Mouse (Mus musculus) stomach, postnatal 0 days (tissue): Measurements from ENCODE around the gene 9430015G10Rik. TPM values are rescaled to one million over a fixed set of nuclear protein-coding genes. Genes with fewer than 3 reads are reported as not detected.
A peak's percentile ranks its signal among the peaks of the same experiment; 100 is the strongest.

Source experiments
- ATAC-seq: fragments of 200-750 bp; cut with Nextera tagmentation; 2 replicates; pipeline ENCODE4 v1.8.0; 2017; ENCODE audit not compliant: low FRiP score, low TSS enrichment
- DNase-seq: peaks from one replicate; pipeline ENCODE4 v3.0.0-alpha.2; 2016; ENCODE audit warnings: low spot score
- H3K27ac ChIP-seq: fragments of 300-500 bp; sonication (generic); replicated peaks from 2 replicates; pipeline ENCODE4 v1.5.1; 2014; ENCODE audit warnings: mild to moderate bottlenecking, control low read depth
- H3K27me3 ChIP-seq: fragments of 300-500 bp; sonication (generic); 2 replicates; pipeline ENCODE4 v1.6.1; 2014; ENCODE audit warnings: low read length; ENCODE audit not compliant: control insufficient read depth, insufficient read depth
- H3K36me3 ChIP-seq: fragments of 300-500 bp; sonication (generic); 2 replicates; pipeline ENCODE4 v1.6.1; 2014; ENCODE audit warnings: low read length, mixed read lengths; ENCODE audit not compliant: control insufficient read depth, insufficient read depth
- H3K4me1 ChIP-seq: fragments of 300-500 bp; sonication (generic); replicated peaks from 2 replicates; pipeline ENCODE4 v1.6.1; 2014; ENCODE audit warnings: antibody characterized with exemption; ENCODE audit not compliant: control insufficient read depth, insufficient read depth
- H3K4me2 ChIP-seq: fragments of 300-500 bp; sonication (generic); replicated peaks from 2 replicates; pipeline ENCODE4 v1.6.1; 2014; ENCODE audit warnings: low read depth, mild to moderate bottlenecking, control low read depth, moderate library complexity
- H3K4me3 ChIP-seq: fragments of 300-500 bp; sonication (generic); 2 replicates; pipeline ENCODE4 v1.5.1; 2014; ENCODE audit warnings: low read depth, low read length, control low read depth
- H3K9ac ChIP-seq: fragments of 300-500 bp; sonication (generic); 2 replicates; pipeline ENCODE4 v1.6.1; 2014; ENCODE audit warnings: mild to moderate bottlenecking, low read length, control low read depth, mixed read lengths
- H3K9me3 ChIP-seq: fragments of 300-500 bp; sonication (generic); 2 replicates; pipeline ENCODE4 v1.6.1; 2016; ENCODE audit warnings: low read length; ENCODE audit not compliant: control insufficient read depth
- CTCF ChIP-seq: IDR thresholded peaks from 2 replicates; pipeline ENCODE4 v1.5.1; 2016; ENCODE audit warnings: antibody characterized with exemption, low read depth, mild to moderate bottlenecking, moderate library complexity
- EP300 ChIP-seq: optimal IDR thresholded peaks from 2 replicates; pipeline ENCODE3; 2016; ENCODE audit warnings: antibody characterized with exemption
- WGBS: fragments of 180-500 bp; shearing (Covaris S2); extraction: QIAGEN DNeasy Blood & Tissue Kit; methylation state at CpG from one replicate; pipeline ENCODE4 v1.1.7; 2014; 5-methylcytosine and 5-hydroxymethylcytosine counted together
- polyA plus RNA-seq: library from polyadenylated mRNA; unstranded; fragments of >200 nt; fragmentation: Nextera tagmentation; extraction: Ambion mirVana; gene quantifications from 2 replicates; pipeline ENCODE4 v1.2.1, GENCODE M21; 2015

9430015G10Rik gene
- polyA plus RNA-seq, 1 experiment from 2014 or later: 5.4 TPM

- Histone ChIP-seq H3K27ac (no peak overlapping the region), H3K27me3 (no peaks in the 10 kb centered on the region), H3K9ac (no peak overlapping the region), H3K36me3 (no peaks in the 10 kb centered on the region), H3K4me3 (no peak overlapping the region), H3K9me3 (no peaks in the 10 kb centered on the region), H3K4me1 (no peaks in the 10 kb centered on the region), H3K4me2 (no peak overlapping the region)
- TF ChIP-seq CTCF (no peak), EP300 (no peak)
- DNase-seq: no peak
- 96% methylated on average over 8 of the region's 8 CpGs for WGBS
- ATAC-seq: no peak
Measured at GRCm38 (mm10) chr4:156069701-156070100, 40.1 kb upstream of the 9430015G10Rik start.

- ATAC-seq (no peak), DNase-seq (no peak)
- H3K4me3 ChIP-seq: no peak overlapping the region
- no peaks in the 10 kb centered on the region for H3K4me1 ChIP-seq
- H3K4me2 ChIP-seq: no peak overlapping the region
- WGBS: 67% methylated on average over 6 of the region's 6 CpGs
- H3K9me3 ChIP-seq: no peaks in the 10 kb centered on the region
- TF ChIP-seq CTCF (no peak), EP300 (no peak)
- no peaks in the 10 kb centered on the region for H3K27me3 ChIP-seq
- no peaks in the 10 kb centered on the region for H3K36me3 ChIP-seq
- no peak overlapping the region for H3K9ac ChIP-seq
- no peak overlapping the region for H3K27ac ChIP-seq
Measured at GRCm38 (mm10) chr4:156070276-156070675, 39.5 kb upstream of the 9430015G10Rik start.

- no peak overlapping the region for H3K27ac ChIP-seq
- no peak overlapping the region for H3K4me3 ChIP-seq
- no peaks in the 10 kb centered on the region for H3K36me3 ChIP-seq
- DNase-seq (no peak), ATAC-seq (no peak)
- H3K9ac ChIP-seq: no peak overlapping the region
- WGBS: 66% methylated on average over 2 of the region's 2 CpGs
- no peak overlapping the region for H3K4me2 ChIP-seq
- TF ChIP-seq EP300 (no peak), CTCF (no peak)
- no peaks in the 10 kb centered on the region for H3K9me3 ChIP-seq
- H3K4me1 ChIP-seq: no peaks in the 10 kb centered on the region
- no peaks in the 10 kb centered on the region for H3K27me3 ChIP-seq
Measured at GRCm38 (mm10) chr4:156070716-156071115, 39.1 kb upstream of the 9430015G10Rik start.

GRCm38 (mm10) chr4:156076911-156077382 is 32.8 kb upstream of the 9430015G10Rik start:
- peak overlapping the region; percentile 69 for H3K4me2 ChIP-seq
- no peaks in the 10 kb centered on the region for H3K27me3 ChIP-seq
- H3K36me3 ChIP-seq: no peaks in the 10 kb centered on the region
- H3K27ac ChIP-seq: peak overlapping the region; percentile 96
- TF ChIP-seq EP300 (no peak), CTCF (peak; percentile 58)
- peak; percentile 57 for ATAC-seq
- 9% methylated on average over 8 of the region's 8 CpGs for WGBS
- H3K4me1 ChIP-seq: peaks cover 7% of the 10 kb centered on the region; the same call in 1 of the 2 replicates
- H3K4me3 ChIP-seq: peak overlapping the region; percentile 40
- no peaks in the 10 kb centered on the region for H3K9me3 ChIP-seq
- H3K9ac ChIP-seq: peak overlapping the region; percentile 66; the same call in 1 of the 2 replicates
- peak; percentile 55 for DNase-seq

- ATAC-seq (peak; percentile 92), DNase-seq (peak; percentile 94)
- Histone ChIP-seq H3K36me3 (no peaks in the 10 kb centered on the region), H3K9me3 (no peaks in the 10 kb centered on the region), H3K4me2 (peak overlapping the region; percentile 69), H3K4me3 (peak overlapping the region; percentile 40), H3K27me3 (no peaks in the 10 kb centered on the region), H3K9ac (peak overlapping the region; percentile 66), H3K4me1 (peaks cover 7% of the 10 kb centered on the region; the same call in 1 of the 2 replicates), H3K27ac (peak overlapping the region; percentile 96)
- WGBS: under 1% methylated on average over 55 of the region's 58 CpGs
- TF ChIP-seq CTCF (peak; percentile 52), EP300 (no peak)
Measured at GRCm38 (mm10) chr4:156077499-156078301, 32.1 kb upstream of the 9430015G10Rik start.
